Mouse (Mus musculus) gastrocnemius, adult 2 months (tissue): ENCODE measurements around the gene Tktl1. TPM values are rescaled to one million over a fixed set of nuclear protein-coding genes. Genes with fewer than 3 reads are reported as not detected.
"Not testable (repeated sequence)": the region's sequence is repeated elsewhere in the genome, so short reads cannot be mapped to it uniquely, and the experiment has no call there.

Source experiments
- DNase-seq: peaks from one replicate; pipeline ENCODE4 v3.0.0; 2022
- H3K27ac ChIP-seq: fragments of 200-600 bp; 2 replicates; pipeline ENCODE4 v1.8.1; 2022; ENCODE audit warnings: mild to moderate bottlenecking
- H3K4me3 ChIP-seq: fragments of 200-600 bp; 2 replicates; pipeline ENCODE4 v1.8.1; 2022; ENCODE audit warnings: mild to moderate bottlenecking, moderate library complexity
- CTCF ChIP-seq: fragments of 200-600 bp; IDR thresholded peaks from 2 replicates; pipeline ENCODE4 v1.8.1; 2022; ENCODE audit warnings: antibody characterized with exemption, mild to moderate bottlenecking, moderate library complexity
- intact Hi-C: fragments of 180-260 bp; cut with DNase I; formaldehyde crosslinking; loops from one replicate; pipeline ENCODE4 v1.15.1; 2025
- long read RNA-seq, 2 experiments: library from polyadenylated mRNA; stranded (forward); transcript quantifications; one replicate each; pipeline ENCODE4 v2.0.0; 2021
- total RNA-seq, 2 experiments: library from RNA; stranded (reverse); gene quantifications; 2 replicates each; pipeline ENCODE4 v1.2.3; 2021

Tktl1 gene
- not detected for total RNA-seq
- long read RNA-seq, experiment 1, result 0 reads
- long read RNA-seq, experiment 2, result 0 reads

- DNase-seq, result no peak
- TF ChIP-seq CTCF, result no peak
- Histone ChIP-seq H3K4me3 (no peak within 1 kb of the TSS), H3K27ac (no peak within 1 kb of the TSS)
- intact Hi-C loops, result no loop called here
Measured at GRCm38 (mm10) chrX:74176959-74177358, at the start of gene Tktl1. Gene Tktl1 (plus strand): TSS chrX:74177259.

- intact Hi-C loops, H3K27ac ChIP-seq, H3K4me3 ChIP-seq, DNase-seq: not testable (repeated sequence)
Measured at GRCm38 (mm10) chrX:74135263-74135662, 41.8 kb upstream of the Tktl1 start, which contains the start of gene Mecp2. Gene Mecp2 (minus strand): TSS chrX:74135363.

GRCm38 (mm10) chrX:74167738-74168137 lies 9.3 kb upstream of the Tktl1 start, which contains the start of gene Tex28:
Gene Tex28 (minus strand): TSS chrX:74167838.
- no peak within 1 kb of the TSS for H3K4me3 ChIP-seq
- H3K27ac ChIP-seq, result no peak within 1 kb of the TSS
- DNase-seq, result no peak
- TF ChIP-seq CTCF, result no peak
- intact Hi-C loops, result no loop called here

GRCm38 (mm10) chrX:74203556-74203955 lies 26.5 kb downstream of the Tktl1 start:
- Histone ChIP-seq H3K4me3 (no peak overlapping the region), H3K27ac (no peak overlapping the region)
- no peak for DNase-seq
- no peak for TF ChIP-seq CTCF
- intact Hi-C loops, result no loop called here

GRCm38 (mm10) chrX:74218496-74218895 lies 41.4 kb downstream of the Tktl1 start:
- intact Hi-C loops, result no loop called here
- Histone ChIP-seq H3K4me3 (no peak overlapping the region), H3K27ac (no peak overlapping the region)
- no peak for TF ChIP-seq CTCF
- no peak for DNase-seq

GRCm38 (mm10) chrX:74219449-74219848 lies 42.4 kb downstream of the Tktl1 start:
- Histone ChIP-seq H3K27ac (no peak overlapping the region), H3K4me3 (no peak overlapping the region)
- TF ChIP-seq CTCF, result no peak
- no peak for DNase-seq
- intact Hi-C loops, result no loop called here

- intact Hi-C loops, H3K4me3 ChIP-seq, DNase-seq, H3K27ac ChIP-seq: not testable (repeated sequence)
Measured at GRCm38 (mm10) chrX:74220099-74220498, 43.0 kb downstream of the Tktl1 start.

GRCm38 (mm10) chrX:74230038-74230437 lies 53.0 kb downstream of the Tktl1 start:
- no peak overlapping the region for H3K27ac ChIP-seq
- intact Hi-C loops, result no loop called here
- H3K4me3 ChIP-seq, result no peak overlapping the region
- TF ChIP-seq CTCF, result no peak
- DNase-seq, result no peak

- DNase-seq, result no peak
- TF ChIP-seq CTCF, result no peak
- Histone ChIP-seq H3K27ac (no peak overlapping the region), H3K4me3 (no peak overlapping the region)
- intact Hi-C loops, result no loop called here
Measured at GRCm38 (mm10) chrX:74233196-74233595, 56.1 kb downstream of the Tktl1 start.

GRCm38 (mm10) chrX:74240332-74240731 lies 63.3 kb downstream of the Tktl1 start:
- intact Hi-C loops, result loop anchor here (10.0 kb wide), 2 partner anchors 276 to 446 kb away; partner anchors contain the start of gene Hcfc1
- TF ChIP-seq CTCF, result no peak
- Histone ChIP-seq H3K27ac (no peak overlapping the region), H3K4me3 (no peak overlapping the region)
- no peak for DNase-seq

- Histone ChIP-seq H3K4me3 (peak overlapping the region; percentile 81), H3K27ac (peak overlapping the region; percentile 90; the same call in 1 of the 2 replicates)
- intact Hi-C loops, result loop anchor here (10.0 kb wide), 2 partner anchors 279 to 449 kb away; partner anchors contain the start of gene Hcfc1
- no peak for DNase-seq
- TF ChIP-seq CTCF, result no peak
Measured at GRCm38 (mm10) chrX:74243396-74243795, 66.3 kb downstream of the Tktl1 start.

- no peak for TF ChIP-seq CTCF
- DNase-seq, result no peak
- peak overlapping the region; percentile 90 for H3K27ac ChIP-seq
- H3K4me3 ChIP-seq, result peak overlapping the region; percentile 81
- intact Hi-C loops, result loop anchor here (10.0 kb wide), 2 partner anchors 279 to 449 kb away; partner anchors contain the start of gene Hcfc1
Measured at GRCm38 (mm10) chrX:74243807-74244206, 66.7 kb downstream of the Tktl1 start.

- Histone ChIP-seq H3K4me3 (peak overlapping the region; percentile 81), H3K27ac (peak overlapping the region; percentile 90)
- peak; percentile 64 for DNase-seq
- no peak for TF ChIP-seq CTCF
- intact Hi-C loops, result loop anchor here (5.0 to 10.0 kb wide), 6 partner anchors 127 to 450 kb away; partner anchors contain the start of genes Fam3a, G6pdx, Hcfc1 and Ikbkg
Measured at GRCm38 (mm10) chrX:74244614-74245083, 67.6 kb downstream of the Tktl1 start.

- peak overlapping the region; percentile 90 for H3K27ac ChIP-seq
- no peak for DNase-seq
- no peak for TF ChIP-seq CTCF
- intact Hi-C loops, result loop anchor here (5.0 to 10.0 kb wide), 6 partner anchors 128 to 450 kb away; partner anchors contain the start of genes Fam3a, G6pdx, Hcfc1 and Ikbkg
- peak overlapping the region; percentile 81 for H3K4me3 ChIP-seq
Measured at GRCm38 (mm10) chrX:74245107-74245506, 68.0 kb downstream of the Tktl1 start.
